Comparison of ENCODE assay signal across 23 mouse cellular contexts in the genomic region with DNA sequence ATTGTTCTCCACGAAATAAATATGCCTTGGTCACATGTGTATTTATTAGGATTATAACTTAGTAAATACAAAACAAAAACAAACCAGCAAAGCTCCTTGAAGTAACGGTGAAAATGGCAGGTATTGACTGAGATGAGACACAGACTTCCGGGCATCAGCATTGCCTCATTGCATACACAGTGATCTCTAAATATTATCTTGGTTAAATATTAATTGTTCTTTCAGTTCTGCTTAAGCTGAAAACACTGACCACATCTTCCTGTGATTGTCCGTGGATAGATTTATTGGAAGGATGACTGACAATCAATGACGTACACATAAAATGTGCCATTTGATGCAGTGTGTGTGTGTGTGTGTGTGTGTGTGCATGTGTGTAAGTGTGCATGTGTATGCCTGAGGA. TPM values are rescaled to one million over a fixed set of nuclear protein-coding genes. Genes with fewer than 3 reads are reported as not detected.
A peak's percentile ranks its signal among the peaks of the same experiment; 100 is the strongest.
DNase-seq lines count a peak whose midpoint lies in the region; ATAC-seq and TF ChIP-seq lines count a peak whose summit lies in the region.
"Had no signal": no experiment of that assay in that cellular context is flagged by ENCODE, and none has a peak within 500 bp of the region (broad histone marks: within the 10 kb centered on the region; RNA-seq: fewer than 3 reads in every experiment).

No protein-coding gene starts in this region.

- no peaks in the 10 kb centered on the region for H3K27me3 ChIP-seq in liver, adult 2 months (ENCODE audit: control insufficient read depth, insufficient read depth, low read length)
- 0 out of 2 replicates have a peak, but pooled peaks cover 2% of the 10 kb centered on the region for H3K27me3 ChIP-seq in liver, embryonic 12.5 days (replicated peaks)
- no peaks in the 10 kb centered on the region for H3K27me3 ChIP-seq in liver, postnatal 0 days (ENCODE audit: insufficient read depth, low read length)
- no peaks in the 10 kb centered on the region for H3K27me3 ChIP-seq in liver, embryonic 11.5 days (replicated peaks; ENCODE audit: control insufficient read depth, insufficient read depth, low read length)
- H3K27me3 ChIP-seq in midbrain, embryonic 11.5 days (ENCODE audit: control insufficient read depth, insufficient read depth, low read length) = no peaks in the 10 kb centered on the region
- H3K27me3 ChIP-seq in midbrain, embryonic 10.5 days (ENCODE audit: low read depth, poor library complexity, severe bottlenecking) = no peaks in the 10 kb centered on the region
- H3K27me3 ChIP-seq in Patski = no peaks in the 10 kb centered on the region
- H3K27me3 ChIP-seq: CH12.LX had no signal

- no peaks in the 10 kb centered on the region for H3K79me2 ChIP-seq in liver, adult 2 months (ENCODE audit: control insufficient read depth, insufficient read depth, low read length)

- H3K4me3 ChIP-seq in liver, adult 2 months (ENCODE audit: insufficient read depth, low read depth, low read length) = no peak overlapping the region
- H3K4me3 ChIP-seq in liver, embryonic 12.5 days = no peak overlapping the region
- no peak overlapping the region for H3K4me3 ChIP-seq in liver, postnatal 0 days (ENCODE audit: low read depth, low read length)
- H3K4me3 ChIP-seq in liver, embryonic 11.5 days (ENCODE audit: low read depth, low read length) = no peak overlapping the region
- no peak overlapping the region for H3K4me3 ChIP-seq in midbrain, embryonic 11.5 days (ENCODE audit: low read depth, low read length)
- no peak overlapping the region for H3K4me3 ChIP-seq in midbrain, embryonic 10.5 days

- no peak overlapping the region for H3K27ac ChIP-seq in liver, adult 2 months (replicated peaks; ENCODE audit: insufficient read depth, low read depth, low read length)
- H3K27ac ChIP-seq in liver, embryonic 12.5 days = no peak overlapping the region
- H3K27ac ChIP-seq in liver, postnatal 0 days (ENCODE audit: low read depth) = peak overlapping the region; percentile 49; the same call in 1 of the 2 replicates
- no peak overlapping the region for H3K27ac ChIP-seq in liver, embryonic 11.5 days (ENCODE audit: low read depth, low read length)
- no peak overlapping the region for H3K27ac ChIP-seq in midbrain, embryonic 11.5 days (ENCODE audit: low read depth, low read length)
- H3K27ac ChIP-seq in midbrain, embryonic 10.5 days (replicated peaks) = no peak overlapping the region

- DNase-seq in liver, adult 2 months (ENCODE audit: extremely low read depth, low read depth, low spot score) = peak; percentile 58
- DNase-seq in liver, postnatal 0 days = no peak
- DNase-seq in liver, embryonic 11.5 days (ENCODE audit: low spot score) = no peak
- peak; percentile 21 for DNase-seq in midbrain, embryonic 11.5 days (ENCODE audit: low spot score, missing footprints)
- DNase-seq in midbrain, embryonic 10.5 days (ENCODE audit: low spot score) = no peak
- peak; percentile 19 for DNase-seq in Patski (ENCODE audit: low read depth, low spot score)
- DNase-seq in spleen, adult 18-20 months = no peak
- DNase-seq: adrenal gland, adult 2 months; adrenal gland, adult 8-10 months; adrenal gland, postnatal 10 days; adrenal gland, postnatal 14 days; adrenal gland, postnatal 25 days; adrenal gland, postnatal 36 days; B cell, adult 2 months; cerebellum, adult 11 months; cerebellum, adult 11-12 months; cerebellum, adult 18-20 months had no signal

- H3K4me1 ChIP-seq in liver, adult 2 months (ENCODE audit: control insufficient read depth, insufficient read depth, low read length) = no peaks in the 10 kb centered on the region; the same call in 1 of the 2 replicates
- H3K4me1 ChIP-seq in liver, embryonic 12.5 days = no peaks in the 10 kb centered on the region
- no peaks in the 10 kb centered on the region for H3K4me1 ChIP-seq in liver, postnatal 0 days (ENCODE audit: insufficient read depth)
- no peaks in the 10 kb centered on the region for H3K4me1 ChIP-seq in liver, embryonic 11.5 days (replicated peaks; ENCODE audit: control insufficient read depth, insufficient read depth, low read length)
- no peaks in the 10 kb centered on the region for H3K4me1 ChIP-seq in midbrain, embryonic 11.5 days (ENCODE audit: control insufficient read depth, insufficient read depth, low read length)
- H3K4me1 ChIP-seq in midbrain, embryonic 10.5 days = no peaks in the 10 kb centered on the region

- WGBS in liver, adult 2 months = 33% methylated on average over 5 of the region's 5 CpGs
- 67% methylated on average over 5 of the region's 5 CpGs for WGBS in liver, embryonic 12.5 days (ENCODE audit: insufficient replicate concordance)
- 56% methylated on average over 5 of the region's 5 CpGs for WGBS in liver, postnatal 0 days (ENCODE audit: insufficient replicate concordance)
- WGBS in liver, embryonic 11.5 days = 76% methylated on average over 5 of the region's 5 CpGs
- 85% methylated on average over 5 of the region's 5 CpGs for WGBS in midbrain, embryonic 11.5 days
- WGBS in midbrain, embryonic 10.5 days = 92% methylated on average over 5 of the region's 5 CpGs

- in situ Hi-C loops in Patski (cut with MboI; ENCODE audit: low pct_unique_long_range_greater_than_20kb) = no loop called here

- no peaks in the 10 kb centered on the region for H3K36me3 ChIP-seq in liver, adult 2 months (ENCODE audit: control insufficient read depth, insufficient read depth, low read length)
- H3K36me3 ChIP-seq in liver, embryonic 12.5 days = no peaks in the 10 kb centered on the region
- H3K36me3 ChIP-seq in liver, postnatal 0 days (replicated peaks; ENCODE audit: insufficient read depth, low read length) = no peaks in the 10 kb centered on the region
- H3K36me3 ChIP-seq in liver, embryonic 11.5 days (ENCODE audit: control insufficient read depth, insufficient read depth, low read length) = no peaks in the 10 kb centered on the region
- H3K36me3 ChIP-seq in midbrain, embryonic 11.5 days (ENCODE audit: control insufficient read depth, insufficient read depth, low read length) = no peaks in the 10 kb centered on the region
- no peaks in the 10 kb centered on the region for H3K36me3 ChIP-seq in midbrain, embryonic 10.5 days
- H3K36me3 ChIP-seq: G1E had no signal

- CTCF ChIA-PET in Patski (lab: Charles Lee) = interaction anchor here (0.9 kb wide), 1 partner anchor 70 kb away, joined by 3 read pairs; no protein-coding TSS in a partner anchor

- H3K9me3 ChIP-seq in liver, embryonic 12.5 days (replicated peaks) = no peaks in the 10 kb centered on the region
- H3K9me3 ChIP-seq in liver, postnatal 0 days (ENCODE audit: low read length) = no peaks in the 10 kb centered on the region
- no peaks in the 10 kb centered on the region for H3K9me3 ChIP-seq in liver, embryonic 11.5 days (ENCODE audit: control insufficient read depth, low read length)
- H3K9me3 ChIP-seq in midbrain, embryonic 11.5 days (ENCODE audit: control insufficient read depth, low read length) = no peaks in the 10 kb centered on the region
- no peaks in the 10 kb centered on the region for H3K9me3 ChIP-seq in midbrain, embryonic 10.5 days (replicated peaks)

- no peak for TF ChIP-seq POLR2A in liver, adult 2 months (IDR thresholded peaks at IDR 0.05; ENCODE audit: extremely low read depth, insufficient read depth, low read length)

- POLR2A ChIA-PET in Patski (lab: Charles Lee) = interaction anchor here (0.6 to 1.4 kb wide), 2 partner anchors 48 to 56 kb away, joined by 4 to 6 read pairs; no protein-coding TSS in a partner anchor

- no peak for ATAC-seq in liver, embryonic 12.5 days
- peak; percentile 76 for ATAC-seq in liver, postnatal 0 days
- ATAC-seq in liver, embryonic 11.5 days (replicated peaks; ENCODE audit: low FRiP score) = no peak
- no peak for ATAC-seq in midbrain, embryonic 11.5 days (ENCODE audit: low FRiP score)
- ATAC-seq in Patski = no peak
- ATAC-seq: activated CD4-positive, CD25-positive, alpha-beta regulatory T cell, adult 4 months; CD4-positive, CD25-positive, alpha-beta regulatory T cell, adult 4 months had no signal

- no peak for TF ChIP-seq CTCF in liver, adult 2 months (IDR thresholded peaks at IDR 0.05; ENCODE audit: low read depth, low read length)
- TF ChIP-seq CTCF in liver, postnatal 0 days (IDR thresholded peaks at IDR 0.05; ENCODE audit: low read depth) = no peak
- TF ChIP-seq CTCF in Patski (IDR thresholded peaks at IDR 0.05) = no peak

- TF ChIP-seq EP300 in liver, postnatal 0 days (IDR thresholded peaks at IDR 0.05; ENCODE audit: low read depth) = no peak

- H3K9ac ChIP-seq in liver, adult 2 months (ENCODE audit: low read depth, low read length) = no peak overlapping the region
- no peak overlapping the region for H3K9ac ChIP-seq in liver, embryonic 12.5 days
- no peak overlapping the region for H3K9ac ChIP-seq in liver, postnatal 0 days (replicated peaks)
- no peak overlapping the region for H3K9ac ChIP-seq in liver, embryonic 11.5 days (ENCODE audit: low read depth, low read length)
- H3K9ac ChIP-seq in midbrain, embryonic 11.5 days (ENCODE audit: low read length) = no peak overlapping the region

- no peak overlapping the region for H3K4me2 ChIP-seq in liver, embryonic 12.5 days
- H3K4me2 ChIP-seq in liver, postnatal 0 days (ENCODE audit: low read depth, low read length) = no peak overlapping the region
- H3K4me2 ChIP-seq in liver, embryonic 11.5 days = no peak overlapping the region
- no peak overlapping the region for H3K4me2 ChIP-seq in midbrain, embryonic 11.5 days

RNA-seq across cellular contexts. Expression of a gene that starts 13.2 kb away (rescaled TPM):
- total RNA-seq in liver, adult 2 months (2014; rRNA removed) = 0.81 and 0.83 TPM in 2 replicates
- polyA plus RNA-seq in liver, adult 2 months (2012; rRNA removed) = 0.34 and 0.36 TPM in 2 replicates
- polyA plus RNA-seq in liver, embryonic 12.5 days (2016; fragmentation: Nextera tagmentation; extraction: Ambion mirVana) = 1.0 and 1.7 TPM in 2 replicates
- 0.51 and 0.60 TPM in 2 replicates for polyA plus RNA-seq in liver, postnatal 0 days (2015; fragmentation: Nextera tagmentation; extraction: Ambion mirVana)
- 2.2 TPM in 2 replicates for polyA plus RNA-seq in liver, embryonic 11.5 days (2014; fragmentation: Nextera tagmentation; extraction: Ambion mirVana)
- 2.6 and 3.1 TPM in 2 replicates for polyA plus RNA-seq in midbrain, embryonic 11.5 days (2014; fragmentation: Nextera tagmentation; extraction: Ambion mirVana)
- 1.6 and 3.2 TPM in 2 replicates for polyA plus RNA-seq in midbrain, embryonic 10.5 days (2016; fragmentation: Nextera tagmentation; extraction: Ambion mirVana)
- polyA plus RNA-seq in Patski (2021) = 15.9 TPM
- total RNA-seq: MEL had no signal
- polyA plus RNA-seq: activated CD4-positive, CD25-positive, alpha-beta regulatory T cell, adult 4 months; CD4-positive, CD25-positive, alpha-beta regulatory T cell, adult 4 months; G1E had no signal

RNA-seq across cellular contexts. Expression of a gene that starts 52.9 kb away (rescaled TPM):
- total RNA-seq in liver, adult 2 months (2014; rRNA removed) = 0.40 and 1.8 TPM in 2 replicates
- 0.21 and 0.32 TPM in 2 replicates for polyA plus RNA-seq in liver, adult 2 months (2012; rRNA removed)
- 0.11 and 0.15 TPM in 2 replicates for polyA plus RNA-seq in liver, embryonic 12.5 days (2016; fragmentation: Nextera tagmentation; extraction: Ambion mirVana)
- 0.22 and 0.24 TPM in 2 replicates for polyA plus RNA-seq in liver, postnatal 0 days (2015; fragmentation: Nextera tagmentation; extraction: Ambion mirVana)
- polyA plus RNA-seq in liver, embryonic 11.5 days (2014; fragmentation: Nextera tagmentation; extraction: Ambion mirVana) = 0.34 and 0.45 TPM in 2 replicates
- polyA plus RNA-seq in midbrain, embryonic 11.5 days (2014; fragmentation: Nextera tagmentation; extraction: Ambion mirVana) = 1.9 and 2.1 TPM in 2 replicates
- polyA plus RNA-seq in midbrain, embryonic 10.5 days (2016; fragmentation: Nextera tagmentation; extraction: Ambion mirVana) = 1.7 and 2.3 TPM in 2 replicates
- polyA plus RNA-seq in Patski (2021) = 41.0 TPM
- total RNA-seq: MEL had no signal
- polyA plus RNA-seq: G1E had no signal

Comparison
In these comparisons a context has a peak if more than half of its experiments do, and no peak if none do; other contexts are left out.
1. DNase-seq: peak in liver, adult 2 months (single experiment), midbrain, embryonic 11.5 days (single experiment) and Patski (single experiment); none in liver, postnatal 0 days (single experiment), liver, embryonic 11.5 days (single experiment), midbrain, embryonic 10.5 days (single experiment) and spleen, adult 18-20 months (0 of 2).
2. RNA of a gene that starts 52.9 kb away (polyA plus RNA-seq): 41.0 TPM in Patski (single experiment); 1.9 to 2.1 TPM in midbrain, embryonic 11.5 days, 1.7 to 2.3 TPM in midbrain, embryonic 10.5 days, 0.34 to 0.45 TPM in liver, embryonic 11.5 days, 0.22 to 0.24 TPM in liver, postnatal 0 days, 0.21 to 0.32 TPM in liver, adult 2 months and 0.11 to 0.15 TPM in liver, embryonic 12.5 days; every median in the first group is over 10 times any median in the second.